Mouse (Mus musculus): ENCODE results near the gene Gm43552. TPM values are rescaled to one million over a fixed set of nuclear protein-coding genes. Genes with fewer than 3 reads are reported as not detected.

Gm43552 gene
- polyA plus RNA-seq, 1 experiment from 2014 or later, result not detected

DNA sequence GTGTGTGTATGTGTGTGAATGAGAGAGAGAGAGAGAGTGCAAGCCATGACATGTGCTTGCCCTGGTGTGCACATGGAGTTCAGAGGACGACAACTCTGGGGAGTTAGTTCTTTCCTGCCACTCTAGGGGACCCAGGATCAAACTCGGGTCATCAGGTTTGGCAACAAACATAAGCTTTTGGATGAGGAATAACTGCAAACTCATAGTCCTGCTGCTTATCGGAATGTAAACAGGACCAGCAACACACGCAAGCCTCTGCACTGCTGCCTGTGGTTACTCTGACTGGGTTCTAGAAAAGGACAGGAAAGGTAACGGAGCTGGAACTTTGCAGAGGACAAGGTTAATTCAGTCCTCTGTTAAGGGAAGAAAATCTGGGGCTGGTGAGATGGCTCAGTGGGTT lies 67.4 kb downstream of the Gm43552 start:
- no peak for ATAC-seq
- H3K27me3 ChIP-seq (replicated peaks), result no peaks in the 10 kb centered on the region
- H3K4me3 ChIP-seq (replicated peaks), result no peak overlapping the region
- no peak overlapping the region for H3K4me2 ChIP-seq (replicated peaks)
- H3K9ac ChIP-seq, result no peak overlapping the region
- H3K36me3 ChIP-seq, result peaks cover 12% of the 10 kb centered on the region
- no peak overlapping the region for H3K27ac ChIP-seq
- WGBS, result 77% methylated on average over 5 of the region's 5 CpGs
- H3K9me3 ChIP-seq, result no peaks in the 10 kb centered on the region
- H3K4me1 ChIP-seq (replicated peaks), result peaks cover 6% of the 10 kb centered on the region; the same call in 1 of the 2 replicates

DNA sequence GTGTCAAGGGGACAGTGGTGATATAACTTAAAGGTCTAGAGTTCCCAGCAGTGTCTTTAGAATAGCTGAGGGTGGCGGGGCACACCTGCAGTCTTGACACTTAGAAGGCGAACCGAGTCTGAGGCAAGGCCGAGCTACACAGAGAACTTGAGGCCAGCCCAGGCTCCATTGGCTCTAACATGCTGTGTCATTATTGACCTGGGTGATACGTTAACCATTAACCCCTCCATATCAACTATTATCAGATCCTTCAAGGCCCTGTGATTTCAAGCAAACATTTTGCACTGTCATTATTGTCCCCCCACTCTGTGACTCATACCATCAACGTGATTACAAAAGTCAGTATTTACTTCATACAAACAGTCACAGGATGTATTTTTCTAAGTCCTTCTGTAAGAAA lies 68.4 kb downstream of the Gm43552 start:
- H3K9me3 ChIP-seq, result no peaks in the 10 kb centered on the region
- 0 out of 2 replicates have a peak overlapping the region, but pooled peaks have one; percentile 29 for H3K27ac ChIP-seq
- no peaks in the 10 kb centered on the region for H3K27me3 ChIP-seq (replicated peaks)
- peaks cover 6% of the 10 kb centered on the region; the same call in 1 of the 2 replicates for H3K4me1 ChIP-seq (replicated peaks)
- peaks cover 12% of the 10 kb centered on the region for H3K36me3 ChIP-seq
- H3K4me2 ChIP-seq (replicated peaks), result no peak overlapping the region; the same call in 1 of the 2 replicates
- no peak overlapping the region for H3K4me3 ChIP-seq (replicated peaks)
- ATAC-seq, result peak; percentile 90
- WGBS, result 63% methylated on average over 6 of the region's 6 CpGs
- no peak overlapping the region for H3K9ac ChIP-seq

DNA sequence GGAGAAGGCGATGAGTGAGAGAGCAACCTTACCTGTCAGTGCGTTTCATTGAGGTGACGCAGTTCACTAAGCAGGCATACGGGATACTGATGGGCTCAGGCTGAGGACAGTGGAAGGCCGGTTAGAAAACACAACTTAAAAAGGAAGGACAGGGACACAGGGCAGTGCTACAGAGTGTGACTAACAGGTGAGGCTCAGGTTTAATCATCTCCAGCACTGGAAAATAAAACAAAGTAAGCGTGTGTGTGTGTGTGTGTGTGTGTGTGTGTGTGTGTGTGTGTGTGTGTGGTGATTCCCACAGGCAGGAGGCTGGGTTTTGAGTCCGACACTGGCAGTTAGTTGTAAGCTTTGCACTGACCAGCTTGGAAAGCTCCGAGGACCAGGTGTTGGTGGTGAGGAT lies 69.8 kb downstream of the Gm43552 start:
- no peaks in the 10 kb centered on the region for H3K9me3 ChIP-seq
- H3K9ac ChIP-seq, result no peak overlapping the region
- 0 out of 2 replicates have a peak, but pooled peaks cover 4% of the 10 kb centered on the region for H3K4me1 ChIP-seq (replicated peaks)
- no peak overlapping the region for H3K4me2 ChIP-seq (replicated peaks)
- H3K4me3 ChIP-seq (replicated peaks), result no peak overlapping the region
- peaks cover 12% of the 10 kb centered on the region for H3K36me3 ChIP-seq
- WGBS, result 91% methylated on average over 8 of the region's 8 CpGs
- no peak overlapping the region for H3K27ac ChIP-seq
- no peak for ATAC-seq
- H3K27me3 ChIP-seq (replicated peaks), result no peaks in the 10 kb centered on the region

DNA sequence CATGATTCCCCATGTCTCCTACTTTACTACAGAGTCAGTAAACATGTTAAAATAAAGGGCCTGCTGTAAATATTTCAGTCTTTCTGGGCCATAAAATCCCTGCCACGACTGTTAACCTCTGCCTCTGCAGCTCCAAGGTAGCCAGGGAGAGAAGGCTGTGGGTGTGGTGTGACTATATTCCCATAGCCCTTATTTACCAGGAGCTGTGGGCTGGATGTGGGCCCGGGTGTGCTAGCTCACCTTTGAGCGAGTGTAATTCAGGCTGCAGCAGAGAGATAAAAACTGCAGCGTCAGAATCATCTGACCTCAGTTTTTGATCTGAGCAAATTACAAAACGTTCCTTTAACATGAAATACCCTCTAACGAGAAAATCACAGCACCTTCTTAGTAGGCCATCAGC lies 71.8 kb downstream of the Gm43552 start:
- Histone ChIP-seq H3K4me2 (replicated peaks) (no peak overlapping the region), H3K27ac (peak overlapping the region; percentile 57), H3K9ac (no peak overlapping the region), H3K36me3 (peaks cover 15% of the 10 kb centered on the region), H3K9me3 (no peaks in the 10 kb centered on the region), H3K27me3 (replicated peaks) (no peaks in the 10 kb centered on the region), H3K4me1 (replicated peaks) (peaks cover 10% of the 10 kb centered on the region), H3K4me3 (replicated peaks) (no peak overlapping the region)
- 37% methylated on average over 6 of the region's 6 CpGs for WGBS
- peak; percentile 80 for ATAC-seq

DNA sequence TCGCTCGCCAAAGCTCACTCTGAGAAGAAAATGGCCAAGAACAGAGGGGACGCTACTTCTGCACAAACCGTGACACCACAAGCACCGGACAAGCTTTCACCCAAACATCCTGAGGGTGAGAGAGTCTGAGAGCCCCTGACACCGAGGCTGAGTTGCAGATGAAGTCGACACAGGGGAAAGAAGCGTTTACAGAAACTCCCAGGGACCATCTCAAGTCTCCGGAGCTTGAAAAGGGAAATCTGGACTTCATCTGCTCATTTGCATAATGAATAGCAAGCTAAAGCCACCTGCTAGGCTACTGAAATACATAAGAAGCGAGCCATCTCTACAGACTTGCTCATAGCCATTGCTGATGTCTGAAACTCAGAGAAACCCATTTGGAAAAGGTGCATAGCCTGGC lies 73.5 kb downstream of the Gm43552 start:
- WGBS, result 86% methylated on average over 10 of the region's 10 CpGs
- Histone ChIP-seq H3K27ac (no peak overlapping the region), H3K4me2 (replicated peaks) (no peak overlapping the region), H3K27me3 (replicated peaks) (no peaks in the 10 kb centered on the region), H3K4me1 (replicated peaks) (peaks cover 8% of the 10 kb centered on the region), H3K4me3 (replicated peaks) (no peak overlapping the region), H3K9ac (no peak overlapping the region), H3K9me3 (no peaks in the 10 kb centered on the region), H3K36me3 (peaks cover 15% of the 10 kb centered on the region)
- no peak for ATAC-seq

DNA sequence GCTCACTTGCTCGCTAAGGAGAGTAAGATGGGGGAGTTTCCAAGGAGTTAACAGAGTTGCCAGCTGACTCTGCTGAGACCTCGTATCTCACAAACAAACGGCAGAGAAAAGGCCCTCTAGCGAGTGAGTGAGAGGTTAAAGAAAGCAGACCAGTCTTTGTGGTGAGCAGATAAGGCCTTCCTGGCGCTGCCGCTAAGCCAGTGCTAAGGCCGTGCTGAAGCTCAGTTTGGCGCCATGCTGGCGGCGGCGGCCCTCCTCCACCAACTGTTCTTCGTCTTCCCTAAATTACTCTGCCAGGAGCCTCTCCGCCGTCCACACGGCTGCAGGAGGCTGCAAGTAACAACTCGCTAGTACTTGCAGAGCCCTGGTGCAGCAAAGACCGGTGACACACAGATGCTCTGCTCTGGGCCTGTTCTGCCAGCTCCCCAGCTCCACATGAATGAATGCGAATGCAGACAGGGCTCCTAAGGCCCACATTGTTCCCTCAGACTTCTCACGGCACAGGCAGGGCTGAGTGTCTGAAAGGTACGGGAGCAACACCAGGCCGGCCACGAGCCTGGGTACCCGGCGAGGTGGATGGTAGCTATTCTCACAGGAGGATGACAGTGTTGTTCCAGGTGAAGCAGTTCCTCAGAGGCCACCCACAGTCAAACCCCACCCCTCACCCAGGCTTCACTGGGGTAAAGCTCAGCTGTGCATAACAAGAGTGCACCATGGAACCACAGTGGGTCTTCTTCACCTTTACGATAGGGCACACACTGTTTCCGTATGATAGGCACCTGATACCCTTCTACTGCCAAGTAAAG lies 76.8 kb downstream of the Gm43552 start:
- 24% methylated on average over 26 of the region's 26 CpGs for WGBS
- peak overlapping the region; percentile 23; the same call in 1 of the 2 replicates for H3K9ac ChIP-seq
- peak overlapping the region; percentile 80 for H3K27ac ChIP-seq
- peaks cover 9% of the 10 kb centered on the region; the same call in 1 of the 2 replicates for H3K36me3 ChIP-seq
- peaks cover 8% of the 10 kb centered on the region for H3K4me1 ChIP-seq (replicated peaks)
- no peaks in the 10 kb centered on the region for H3K9me3 ChIP-seq
- H3K4me2 ChIP-seq (replicated peaks), result peak overlapping the region; percentile 24
- no peak overlapping the region for H3K4me3 ChIP-seq (replicated peaks)
- no peaks in the 10 kb centered on the region for H3K27me3 ChIP-seq (replicated peaks)
- ATAC-seq, result peak; percentile 85

DNA sequence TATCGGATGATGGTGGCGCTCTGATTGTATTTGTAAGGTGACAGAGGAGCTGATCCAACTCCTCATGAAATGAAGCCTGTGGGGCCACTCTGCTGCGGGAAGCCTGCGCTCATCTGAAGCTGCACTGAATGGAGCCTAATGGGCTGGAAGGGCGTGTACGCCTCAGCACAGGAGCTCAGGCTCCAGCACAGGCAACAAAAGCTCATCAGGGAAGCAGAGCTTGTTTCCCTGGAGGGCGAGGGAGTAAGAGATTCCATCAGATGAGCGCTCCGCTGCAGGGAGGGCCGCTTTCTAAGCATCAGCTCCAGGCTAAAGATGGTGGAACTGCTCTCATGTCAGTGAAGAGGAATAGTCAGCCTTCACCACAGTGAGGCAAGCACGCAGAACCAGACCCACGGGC lies 84.6 kb downstream of the Gm43552 start:
- no peak for ATAC-seq
- Histone ChIP-seq H3K27ac (no peak overlapping the region), H3K9ac (no peak overlapping the region), H3K9me3 (no peaks in the 10 kb centered on the region), H3K4me1 (replicated peaks) (no peaks in the 10 kb centered on the region), H3K36me3 (peaks cover 18% of the 10 kb centered on the region; the same call in 1 of the 2 replicates), H3K4me3 (replicated peaks) (no peak overlapping the region), H3K27me3 (replicated peaks) (no peaks in the 10 kb centered on the region), H3K4me2 (replicated peaks) (no peak overlapping the region)
- WGBS, result 77% methylated on average over 12 of the region's 12 CpGs

DNA sequence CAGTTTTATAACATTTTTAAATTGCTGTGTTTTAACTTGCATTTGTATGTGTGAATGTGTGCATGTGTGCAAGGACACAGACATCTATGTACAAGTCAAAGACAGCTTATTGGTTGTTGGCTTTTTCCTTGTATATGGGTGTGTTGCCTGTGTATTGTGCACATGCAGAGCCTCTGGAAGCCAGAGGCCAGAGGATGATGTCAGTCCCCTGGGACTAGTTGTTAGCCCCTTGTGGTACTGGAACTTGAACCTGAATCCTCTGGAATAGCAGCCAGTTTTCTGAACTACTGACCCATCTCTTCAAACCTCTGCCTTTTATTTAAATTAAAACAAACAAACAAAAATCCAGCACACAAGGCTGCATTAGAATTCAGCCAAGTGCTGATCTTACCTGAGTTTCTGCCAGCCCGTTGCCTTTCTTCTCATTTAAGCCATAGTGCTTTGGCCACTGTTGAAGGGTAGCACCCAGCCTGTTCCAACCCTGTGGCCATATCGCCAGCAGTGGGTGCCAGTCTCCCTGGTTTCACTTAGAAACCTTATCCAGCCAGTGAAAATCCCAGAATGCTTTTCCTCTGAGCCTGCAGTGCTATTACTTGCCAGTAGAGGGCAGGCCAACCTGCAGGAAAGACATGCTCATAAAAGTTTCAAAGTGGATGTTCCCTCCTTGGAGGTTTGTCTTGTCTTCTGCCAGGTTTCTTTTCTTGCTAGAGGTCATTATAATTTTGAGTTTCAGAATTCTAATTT lies 91.2 kb downstream of the Gm43552 start:
- H3K27me3 ChIP-seq (replicated peaks), result no peaks in the 10 kb centered on the region
- no peak overlapping the region for H3K27ac ChIP-seq
- no peak overlapping the region for H3K9ac ChIP-seq
- peaks cover 19% of the 10 kb centered on the region for H3K36me3 ChIP-seq
- H3K9me3 ChIP-seq, result no peaks in the 10 kb centered on the region
- no peak overlapping the region for H3K4me2 ChIP-seq (replicated peaks)
- H3K4me1 ChIP-seq (replicated peaks), result no peaks in the 10 kb centered on the region
- peak; percentile 71; the same call in 1 of the 2 replicates for ATAC-seq
- H3K4me3 ChIP-seq (replicated peaks), result no peak overlapping the region
- 34% methylated on average over 2 of the region's 2 CpGs for WGBS

DNA sequence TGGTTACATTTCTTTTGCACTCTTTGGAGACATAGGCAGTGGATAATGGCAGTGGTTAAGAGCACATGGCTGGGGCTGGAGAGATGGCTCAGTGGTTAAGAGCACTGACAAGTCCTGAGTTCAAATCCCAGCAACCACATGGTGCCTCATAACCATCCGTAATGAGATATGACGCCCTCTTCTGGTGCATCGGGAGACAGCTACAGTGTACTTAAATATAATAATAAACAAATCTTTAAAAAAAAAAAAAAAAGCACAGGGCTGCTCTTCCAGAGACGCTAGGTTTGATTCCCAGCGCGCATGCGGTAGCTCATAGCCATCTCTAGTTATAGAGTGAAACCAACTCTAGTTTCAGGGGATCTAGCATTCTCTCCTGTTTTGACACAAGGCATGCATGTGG lies 98.2 kb downstream of the Gm43552 start:
- no peak for ATAC-seq
- WGBS, result 89% methylated on average over 7 of the region's 7 CpGs
- Histone ChIP-seq H3K4me1 (replicated peaks) (peaks cover 5% of the 10 kb centered on the region; the same call in 1 of the 2 replicates), H3K9ac (no peak overlapping the region), H3K27ac (no peak overlapping the region), H3K4me3 (replicated peaks) (no peak overlapping the region), H3K9me3 (no peaks in the 10 kb centered on the region), H3K27me3 (replicated peaks) (no peaks in the 10 kb centered on the region), H3K4me2 (replicated peaks) (no peak overlapping the region), H3K36me3 (0 out of 2 replicates have a peak, but pooled peaks cover 2% of the 10 kb centered on the region)

DNA sequence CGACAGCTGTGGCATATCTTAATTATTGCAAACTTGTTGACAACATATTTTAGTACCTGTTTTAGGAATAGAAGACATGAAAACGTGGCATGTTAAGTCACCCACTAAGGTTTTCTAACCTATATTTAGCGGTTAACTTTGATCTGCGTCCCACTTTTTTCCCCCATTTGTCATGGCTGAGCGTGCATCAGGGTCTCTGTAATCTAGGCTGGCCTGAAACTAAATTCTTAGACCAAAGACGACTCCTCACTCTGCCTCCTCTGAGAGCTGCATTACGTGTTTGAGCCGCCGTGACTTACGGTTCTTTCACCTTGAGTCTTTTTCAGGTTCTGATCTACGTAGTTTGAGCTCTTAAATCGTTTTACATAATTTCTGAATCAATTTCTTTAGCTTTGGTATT lies 100.9 kb downstream of the Gm43552 start:
- Histone ChIP-seq H3K36me3 (peaks cover 19% of the 10 kb centered on the region; the same call in 1 of the 2 replicates), H3K4me1 (replicated peaks) (peaks cover 9% of the 10 kb centered on the region; the same call in 1 of the 2 replicates), H3K4me2 (replicated peaks) (peak overlapping the region; percentile 71), H3K27ac (peak overlapping the region; percentile 64; the same call in 1 of the 2 replicates), H3K27me3 (replicated peaks) (no peaks in the 10 kb centered on the region), H3K9ac (peak overlapping the region; percentile 74), H3K4me3 (replicated peaks) (peak overlapping the region; percentile 97), H3K9me3 (no peaks in the 10 kb centered on the region)
- 3% methylated on average over 12 of the region's 12 CpGs for WGBS
- peak; percentile 27; the same call in 1 of the 2 replicates for ATAC-seq

DNA sequence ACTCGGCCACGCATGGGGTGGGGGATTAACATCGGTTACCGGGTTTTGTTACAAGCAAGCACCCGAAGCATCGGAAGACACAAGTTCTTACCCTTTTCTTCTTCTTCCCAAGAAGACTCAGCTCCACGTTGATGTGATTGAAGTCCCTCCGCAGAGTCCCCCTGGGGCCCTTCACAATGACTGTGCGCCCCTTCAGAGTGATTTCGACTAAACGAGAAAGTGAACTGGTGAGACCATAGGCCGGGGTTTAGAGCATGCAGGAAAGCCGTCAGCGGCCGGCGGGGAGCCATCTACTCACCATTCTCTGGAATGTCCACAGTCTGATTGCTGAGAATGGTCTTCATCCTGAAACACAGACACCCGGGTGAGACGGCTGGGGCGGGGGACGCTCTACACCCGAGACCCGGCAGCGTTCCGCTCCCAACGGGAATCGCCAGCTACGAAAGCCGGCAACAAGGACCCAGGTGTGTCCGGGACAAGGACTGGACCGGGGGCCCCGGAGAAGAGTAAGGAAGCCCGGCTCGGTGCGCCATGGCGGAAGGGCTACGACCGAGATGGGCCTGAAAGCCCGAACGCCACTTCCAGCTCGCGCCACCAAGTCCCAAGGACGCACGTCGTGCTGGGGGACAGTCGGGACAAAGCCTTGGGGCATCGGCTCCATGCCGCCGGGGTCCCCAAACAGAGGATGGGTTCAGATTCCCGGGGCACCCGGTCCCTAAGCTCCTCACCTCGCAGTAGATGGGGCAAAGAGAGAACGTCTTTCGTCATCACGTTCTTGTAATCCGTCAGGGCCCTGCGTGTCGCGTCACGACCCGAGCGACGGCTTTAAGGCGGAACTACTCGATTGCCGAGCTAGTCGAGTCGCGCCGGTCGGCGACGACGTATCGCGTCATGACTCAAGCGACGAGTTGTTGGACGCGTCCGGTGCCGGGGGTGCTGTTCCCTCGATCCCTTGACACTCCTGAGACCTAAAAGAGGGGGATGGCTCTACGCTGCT lies 101.7 kb downstream of the Gm43552 start, which contains the start of the genes Rpl9 and Lias:
Rpl9 (minus strand) TSS at position 797 of the 997 bp plus-strand sequence.
Lias (plus strand) TSS at position 850 of the 997 bp plus-strand sequence.
- Histone ChIP-seq H3K4me2 (replicated peaks) (peak within 1 kb of the TSS; percentile 73), H3K27me3 (replicated peaks) (no peaks in the 10 kb centered on the region), H3K4me1 (replicated peaks) (peaks cover 9% of the 10 kb centered on the region; the same call in 1 of the 2 replicates), H3K36me3 (peaks cover 19% of the 10 kb centered on the region; the same call in 1 of the 2 replicates), H3K9ac (peak within 1 kb of the TSS; percentile 97), H3K9me3 (no peaks in the 10 kb centered on the region), H3K27ac (peak within 1 kb of the TSS; percentile 91), H3K4me3 (replicated peaks) (peak within 1 kb of the TSS; percentile 97)
- under 1% methylated on average over 83 of the region's 83 CpGs for WGBS
- peak; percentile 97 for ATAC-seq
